Mouse (Mus musculus) lung, adult 2 months (tissue): Measurements from ENCODE around the gene Glo1.

Experiments
- CTCF ChIP-seq: fragments of 200-500 bp; IDR thresholded peaks from 2 replicates; pipeline ENCODE4 v1.5.1; 2011; ENCODE audit warnings: mild to moderate bottlenecking, low read length, control low read depth; ENCODE audit not compliant: insufficient read depth
- POLR2A ChIP-seq: fragments of 200-500 bp; IDR thresholded peaks from 2 replicates; pipeline ENCODE4 v1.6.1; 2011; ENCODE audit warnings: low read depth, mild to moderate bottlenecking, control low read depth, low read length, borderline replicate concordance; ENCODE audit errors: extremely low read depth

DNA sequence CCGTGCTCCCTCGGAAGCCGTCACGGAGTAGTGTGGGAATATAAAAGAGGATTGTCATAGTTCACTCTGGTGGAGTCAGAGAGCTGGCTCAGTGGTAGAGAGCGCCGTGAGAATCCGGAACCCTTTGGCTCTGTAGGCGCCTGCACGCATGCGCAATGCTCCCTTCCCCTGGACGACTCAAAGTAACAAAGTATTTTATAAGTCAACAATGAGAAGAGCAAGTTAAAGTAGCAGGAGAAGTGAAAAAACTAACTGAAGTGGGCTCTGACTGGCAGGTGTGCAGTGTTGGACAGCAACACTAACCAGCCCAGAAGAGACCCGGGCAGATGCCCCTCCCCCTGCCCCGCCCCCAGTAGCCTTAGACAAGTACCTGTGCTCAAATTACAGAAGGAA is 31.5 kb upstream of the Glo1 start:
- TF ChIP-seq POLR2A (0 out of 2 replicates have a peak, but pooled peaks have one; percentile 17), CTCF (no peak)
